Mouse (Mus musculus): ENCODE results near the gene Nphs1. TPM values are rescaled to one million over a fixed set of nuclear protein-coding genes. Genes with fewer than 3 reads are reported as not detected.

Gene Nphs1
- polyA plus RNA-seq, 1 experiment from 2014 or later = 1.3 TPM

- Histone ChIP-seq H3K9ac (ENCODE audit: low read length) (no peak overlapping the region), H3K4me3 (ENCODE audit: low read depth, low read length) (no peak overlapping the region), H3K36me3 (ENCODE audit: control insufficient read depth, insufficient read depth, low read length) (peaks cover 11% of the 10 kb centered on the region), H3K4me2 (ENCODE audit: low read length) (no peak overlapping the region), H3K4me1 (replicated peaks; ENCODE audit: control insufficient read depth, insufficient read depth, low read length) (no peaks in the 10 kb centered on the region; the same call in 1 of the 2 replicates), H3K27ac (ENCODE audit: low read depth) (no peak overlapping the region), H3K9me3 (ENCODE audit: control insufficient read depth, low read length) (peaks cover 4% of the 10 kb centered on the region; the same call in 1 of the 2 replicates), H3K27me3 (replicated peaks; ENCODE audit: control insufficient read depth, insufficient read depth, low read length) (no peaks in the 10 kb centered on the region)
- ATAC-seq (replicated peaks; ENCODE audit: low FRiP score, low TSS enrichment, low read depth) = no peak
- WGBS = 80% methylated on average over 3 of the region's 3 CpGs
- no peak for DNase-seq (ENCODE audit: low spot score)
Observed at GRCm38 (mm10) chr7:30420673-30421072, 37.4 kb upstream of the Nphs1 start.

- ATAC-seq (replicated peaks; ENCODE audit: low FRiP score, low TSS enrichment, low read depth) (peak; percentile 37), DNase-seq (ENCODE audit: low spot score) (peak; percentile 71)
- Histone ChIP-seq H3K36me3 (ENCODE audit: control insufficient read depth, insufficient read depth, low read length) (peaks cover 13% of the 10 kb centered on the region), H3K4me2 (ENCODE audit: low read length) (peak within 1 kb of the TSS; percentile 88), H3K9ac (ENCODE audit: low read length) (peak within 1 kb of the TSS; percentile 45), H3K27ac (ENCODE audit: low read depth) (peak within 1 kb of the TSS; percentile 55), H3K4me3 (ENCODE audit: low read depth, low read length) (peak within 1 kb of the TSS; percentile 51), H3K27me3 (replicated peaks; ENCODE audit: control insufficient read depth, insufficient read depth, low read length) (no peaks in the 10 kb centered on the region), H3K4me1 (replicated peaks; ENCODE audit: control insufficient read depth, insufficient read depth, low read length) (no peaks in the 10 kb centered on the region; the same call in 1 of the 2 replicates), H3K9me3 (ENCODE audit: control insufficient read depth, low read length) (peaks cover 4% of the 10 kb centered on the region; the same call in 1 of the 2 replicates)
- WGBS = 9% methylated on average over 31 of the region's 31 CpGs
Observed at GRCm38 (mm10) chr7:30421175-30421889, 36.8 kb upstream of the Nphs1 start, which contains the start of gene Nfkbid. TSS of gene Nfkbid (plus strand) at chr7:30421732.

GRCm38 (mm10) chr7:30421890-30422435, 36.2 kb upstream of the Nphs1 start:
- Histone ChIP-seq H3K27me3 (replicated peaks; ENCODE audit: control insufficient read depth, insufficient read depth, low read length) (no peaks in the 10 kb centered on the region), H3K4me3 (ENCODE audit: low read depth, low read length) (peak overlapping the region; percentile 51), H3K4me2 (ENCODE audit: low read length) (peak overlapping the region; percentile 88), H3K36me3 (ENCODE audit: control insufficient read depth, insufficient read depth, low read length) (peaks cover 15% of the 10 kb centered on the region), H3K4me1 (replicated peaks; ENCODE audit: control insufficient read depth, insufficient read depth, low read length) (no peaks in the 10 kb centered on the region; the same call in 1 of the 2 replicates), H3K27ac (ENCODE audit: low read depth) (peak overlapping the region; percentile 55), H3K9me3 (ENCODE audit: control insufficient read depth, low read length) (peaks cover 4% of the 10 kb centered on the region; the same call in 1 of the 2 replicates), H3K9ac (ENCODE audit: low read length) (peak overlapping the region; percentile 45)
- under 1% methylated on average over 45 of the region's 45 CpGs for WGBS
- peak; percentile 89 for DNase-seq (ENCODE audit: low spot score)
- ATAC-seq (replicated peaks; ENCODE audit: low FRiP score, low TSS enrichment, low read depth) = peak; percentile 87

GRCm38 (mm10) chr7:30422560-30422959, 35.6 kb upstream of the Nphs1 start:
- no peaks in the 10 kb centered on the region for H3K27me3 ChIP-seq (replicated peaks; ENCODE audit: control insufficient read depth, insufficient read depth, low read length)
- H3K4me1 ChIP-seq (replicated peaks; ENCODE audit: control insufficient read depth, insufficient read depth, low read length) = no peaks in the 10 kb centered on the region; the same call in 1 of the 2 replicates
- peak overlapping the region; percentile 88 for H3K4me2 ChIP-seq (ENCODE audit: low read length)
- no peak for DNase-seq (ENCODE audit: low spot score)
- H3K36me3 ChIP-seq (ENCODE audit: control insufficient read depth, insufficient read depth, low read length) = peaks cover 21% of the 10 kb centered on the region
- peak overlapping the region; percentile 45 for H3K9ac ChIP-seq (ENCODE audit: low read length)
- peaks cover 4% of the 10 kb centered on the region; the same call in 1 of the 2 replicates for H3K9me3 ChIP-seq (ENCODE audit: control insufficient read depth, low read length)
- peak overlapping the region; percentile 55; the same call in 1 of the 2 replicates for H3K27ac ChIP-seq (ENCODE audit: low read depth)
- ATAC-seq (replicated peaks; ENCODE audit: low FRiP score, low TSS enrichment, low read depth) = peak; percentile 1; the same call in 1 of the 2 replicates
- WGBS = 9% methylated on average over 9 of the region's 9 CpGs
- peak overlapping the region; percentile 51 for H3K4me3 ChIP-seq (ENCODE audit: low read depth, low read length)

- Histone ChIP-seq H3K27me3 (replicated peaks; ENCODE audit: control insufficient read depth, insufficient read depth, low read length) (no peaks in the 10 kb centered on the region), H3K9me3 (ENCODE audit: control insufficient read depth, low read length) (peaks cover 4% of the 10 kb centered on the region; the same call in 1 of the 2 replicates), H3K36me3 (ENCODE audit: control insufficient read depth, insufficient read depth, low read length) (peaks cover 27% of the 10 kb centered on the region), H3K4me2 (ENCODE audit: low read length) (peak overlapping the region; percentile 88), H3K4me1 (replicated peaks; ENCODE audit: control insufficient read depth, insufficient read depth, low read length) (no peaks in the 10 kb centered on the region; the same call in 1 of the 2 replicates), H3K9ac (ENCODE audit: low read length) (peak overlapping the region; percentile 45), H3K4me3 (ENCODE audit: low read depth, low read length) (peak overlapping the region; percentile 51), H3K27ac (ENCODE audit: low read depth) (no peak overlapping the region)
- no peak for ATAC-seq (replicated peaks; ENCODE audit: low FRiP score, low TSS enrichment, low read depth)
- 36% methylated on average over 23 of the region's 23 CpGs for WGBS
- DNase-seq (ENCODE audit: low spot score) = no peak
Observed at GRCm38 (mm10) chr7:30423071-30423641, 35.0 kb upstream of the Nphs1 start.

GRCm38 (mm10) chr7:30429327-30429726, 28.8 kb upstream of the Nphs1 start:
- no peak overlapping the region for H3K4me2 ChIP-seq (ENCODE audit: low read length)
- no peak overlapping the region for H3K9ac ChIP-seq (ENCODE audit: low read length)

GRCm38 (mm10) chr7:30430191-30430590, 27.9 kb upstream of the Nphs1 start:
- DNase-seq (ENCODE audit: low spot score) (no peak), ATAC-seq (replicated peaks; ENCODE audit: low FRiP score, low TSS enrichment, low read depth) (no peak)
- Histone ChIP-seq H3K4me1 (replicated peaks; ENCODE audit: control insufficient read depth, insufficient read depth, low read length) (no peaks in the 10 kb centered on the region), H3K4me3 (ENCODE audit: low read depth, low read length) (no peak overlapping the region), H3K4me2 (ENCODE audit: low read length) (no peak overlapping the region), H3K27ac (ENCODE audit: low read depth) (no peak overlapping the region), H3K9me3 (ENCODE audit: control insufficient read depth, low read length) (no peaks in the 10 kb centered on the region), H3K27me3 (replicated peaks; ENCODE audit: control insufficient read depth, insufficient read depth, low read length) (no peaks in the 10 kb centered on the region), H3K36me3 (ENCODE audit: control insufficient read depth, insufficient read depth, low read length) (peaks cover 19% of the 10 kb centered on the region), H3K9ac (ENCODE audit: low read length) (no peak overlapping the region)
- WGBS = 39% methylated on average over 2 of the region's 2 CpGs

More at GRCm38 (mm10) chr7:30429327-30429726, 28.8 kb upstream of the Nphs1 start:
- DNase-seq (ENCODE audit: low spot score) (no peak), ATAC-seq (replicated peaks; ENCODE audit: low FRiP score, low TSS enrichment, low read depth) (no peak)
- H3K4me1 ChIP-seq (replicated peaks; ENCODE audit: control insufficient read depth, insufficient read depth, low read length) = no peaks in the 10 kb centered on the region
- peaks cover 26% of the 10 kb centered on the region for H3K36me3 ChIP-seq (ENCODE audit: control insufficient read depth, insufficient read depth, low read length)
- no peaks in the 10 kb centered on the region for H3K9me3 ChIP-seq (ENCODE audit: control insufficient read depth, low read length)
- no peak overlapping the region for H3K4me3 ChIP-seq (ENCODE audit: low read depth, low read length)
- H3K27me3 ChIP-seq (replicated peaks; ENCODE audit: control insufficient read depth, insufficient read depth, low read length) = no peaks in the 10 kb centered on the region
- H3K27ac ChIP-seq (ENCODE audit: low read depth) = no peak overlapping the region

- ATAC-seq (replicated peaks; ENCODE audit: low FRiP score, low TSS enrichment, low read depth) = 0 out of 2 replicates have a peak, but pooled peaks have one; percentile 33
- no peak overlapping the region for H3K9ac ChIP-seq (ENCODE audit: low read length)
- 15% methylated on average over 3 of the region's 3 CpGs for WGBS
Observed at GRCm38 (mm10) chr7:30431793-30432192, 26.3 kb upstream of the Nphs1 start.

More at GRCm38 (mm10) chr7:30431793-30432192, 26.3 kb upstream of the Nphs1 start:
- Histone ChIP-seq H3K27me3 (replicated peaks; ENCODE audit: control insufficient read depth, insufficient read depth, low read length) (no peaks in the 10 kb centered on the region), H3K36me3 (ENCODE audit: control insufficient read depth, insufficient read depth, low read length) (0 out of 2 replicates have a peak, but pooled peaks cover 16% of the 10 kb centered on the region), H3K4me3 (ENCODE audit: low read depth, low read length) (no peak overlapping the region), H3K9me3 (ENCODE audit: control insufficient read depth, low read length) (no peaks in the 10 kb centered on the region), H3K4me1 (replicated peaks; ENCODE audit: control insufficient read depth, insufficient read depth, low read length) (no peaks in the 10 kb centered on the region), H3K4me2 (ENCODE audit: low read length) (no peak overlapping the region), H3K27ac (ENCODE audit: low read depth) (no peak overlapping the region)
- DNase-seq (ENCODE audit: low spot score) = peak; percentile 73
